Mouse (Mus musculus): ENCODE measurements around the gene Insrr. TPM values are rescaled to one million over a fixed set of nuclear protein-coding genes. Genes with fewer than 3 reads are reported as not detected.
A peak's percentile ranks its signal among the peaks of the same experiment; 100 is the strongest.

Gene Insrr
- polyA plus RNA-seq (2014; fragmentation: Nextera tagmentation; extraction: Ambion mirVana), result 0.12 and 0.26 TPM in 2 replicates

GRCm38 (mm10) chr3:87796736-87797334 is at the start of gene Insrr:
TSS of gene Insrr (plus strand) at chr3:87796951.
- H3K27ac ChIP-seq (replicated peaks; ENCODE audit: low read depth, low read length), result no peak within 1 kb of the TSS
- H3K9ac ChIP-seq (ENCODE audit: low read length), result 0 out of 2 replicates have a peak within 1 kb of the TSS, but pooled peaks have one; percentile 17
- H3K9me3 ChIP-seq (ENCODE audit: control insufficient read depth, low read length), result no peaks in the 10 kb centered on the region
- H3K4me1 ChIP-seq (ENCODE audit: control insufficient read depth, insufficient read depth, low read length), result peaks cover 4% of the 10 kb centered on the region; the same call in 1 of the 2 replicates
- H3K4me2 ChIP-seq (ENCODE audit: low read depth, severe bottlenecking), result peak within 1 kb of the TSS; percentile 56
- H3K4me3 ChIP-seq (ENCODE audit: low read depth, low read length), result peak within 1 kb of the TSS; percentile 20
- under 1% methylated on average over 29 of the region's 29 CpGs for WGBS
- no peaks in the 10 kb centered on the region for H3K36me3 ChIP-seq (ENCODE audit: control insufficient read depth, insufficient read depth, low read length)
- H3K27me3 ChIP-seq (ENCODE audit: control insufficient read depth, insufficient read depth, low read length), result peaks cover 87% of the 10 kb centered on the region
- DNase-seq (ENCODE audit: low spot score) (peak; percentile 63), ATAC-seq (ENCODE audit: insufficient number of reproducible peaks, low FRiP score, low TSS enrichment, low read depth) (no peak)

GRCm38 (mm10) chr3:87748431-87748830 is 48.3 kb upstream of the Insrr start, which contains the start of gene Lrrc71:
TSS of gene Lrrc71 (minus strand) at chr3:87748625.
- H3K4me3 ChIP-seq (ENCODE audit: low read depth, low read length), result no peak within 1 kb of the TSS
- 0 out of 2 replicates have a peak within 1 kb of the TSS, but pooled peaks have one; percentile 5 for H3K9ac ChIP-seq (ENCODE audit: low read length)
- H3K4me1 ChIP-seq (ENCODE audit: control insufficient read depth, insufficient read depth, low read length), result peaks cover 17% of the 10 kb centered on the region
- WGBS, result 44% methylated on average over 13 of the region's 13 CpGs
- ATAC-seq (ENCODE audit: insufficient number of reproducible peaks, low FRiP score, low TSS enrichment, low read depth), result no peak
- no peaks in the 10 kb centered on the region for H3K9me3 ChIP-seq (ENCODE audit: control insufficient read depth, low read length)
- DNase-seq (ENCODE audit: low spot score), result no peak
- H3K4me2 ChIP-seq (ENCODE audit: low read depth, severe bottlenecking), result no peak within 1 kb of the TSS
- H3K27ac ChIP-seq (replicated peaks; ENCODE audit: low read depth, low read length), result no peak within 1 kb of the TSS
- no peaks in the 10 kb centered on the region for H3K36me3 ChIP-seq (ENCODE audit: control insufficient read depth, insufficient read depth, low read length)
- H3K27me3 ChIP-seq (ENCODE audit: control insufficient read depth, insufficient read depth, low read length), result no peaks in the 10 kb centered on the region

- H3K4me3 ChIP-seq (ENCODE audit: low read depth, low read length), result no peak overlapping the region
- no peaks in the 10 kb centered on the region for H3K9me3 ChIP-seq (ENCODE audit: control insufficient read depth, low read length)
- H3K27ac ChIP-seq (replicated peaks; ENCODE audit: low read depth, low read length), result no peak overlapping the region
- WGBS, result 19% methylated on average over 5 of the region's 5 CpGs
- no peak overlapping the region for H3K9ac ChIP-seq (ENCODE audit: low read length)
- no peak for ATAC-seq (ENCODE audit: insufficient number of reproducible peaks, low FRiP score, low TSS enrichment, low read depth)
- peaks cover 17% of the 10 kb centered on the region for H3K4me1 ChIP-seq (ENCODE audit: control insufficient read depth, insufficient read depth, low read length)
- H3K27me3 ChIP-seq (ENCODE audit: control insufficient read depth, insufficient read depth, low read length), result no peaks in the 10 kb centered on the region
- H3K4me2 ChIP-seq (ENCODE audit: low read depth, severe bottlenecking), result no peak overlapping the region
- peak; percentile 58 for DNase-seq (ENCODE audit: low spot score)
- no peaks in the 10 kb centered on the region for H3K36me3 ChIP-seq (ENCODE audit: control insufficient read depth, insufficient read depth, low read length)
Observed at GRCm38 (mm10) chr3:87749036-87749435, 47.7 kb upstream of the Insrr start.

- ATAC-seq (ENCODE audit: insufficient number of reproducible peaks, low FRiP score, low TSS enrichment, low read depth) (no peak), DNase-seq (ENCODE audit: low spot score) (no peak)
- Histone ChIP-seq H3K27ac (replicated peaks; ENCODE audit: low read depth, low read length) (no peak overlapping the region), H3K9ac (ENCODE audit: low read length) (no peak overlapping the region), H3K27me3 (ENCODE audit: control insufficient read depth, insufficient read depth, low read length) (no peaks in the 10 kb centered on the region), H3K4me2 (ENCODE audit: low read depth, severe bottlenecking) (no peak overlapping the region), H3K9me3 (ENCODE audit: control insufficient read depth, low read length) (no peaks in the 10 kb centered on the region), H3K4me3 (ENCODE audit: low read depth, low read length) (no peak overlapping the region), H3K36me3 (ENCODE audit: control insufficient read depth, insufficient read depth, low read length) (no peaks in the 10 kb centered on the region), H3K4me1 (ENCODE audit: control insufficient read depth, insufficient read depth, low read length) (peaks cover 14% of the 10 kb centered on the region)
- WGBS, result 88% methylated on average over 12 of the region's 12 CpGs
Observed at GRCm38 (mm10) chr3:87749977-87750376, 46.8 kb upstream of the Insrr start.

- Histone ChIP-seq H3K4me3 (ENCODE audit: low read depth, low read length) (no peak overlapping the region), H3K9ac (ENCODE audit: low read length) (no peak overlapping the region; the same call in 1 of the 2 replicates), H3K4me1 (ENCODE audit: control insufficient read depth, insufficient read depth, low read length) (peaks cover 4% of the 10 kb centered on the region; the same call in 1 of the 2 replicates), H3K9me3 (ENCODE audit: control insufficient read depth, low read length) (no peaks in the 10 kb centered on the region), H3K36me3 (ENCODE audit: control insufficient read depth, insufficient read depth, low read length) (no peaks in the 10 kb centered on the region), H3K4me2 (ENCODE audit: low read depth, severe bottlenecking) (no peak overlapping the region), H3K27ac (replicated peaks; ENCODE audit: low read depth, low read length) (no peak overlapping the region), H3K27me3 (ENCODE audit: control insufficient read depth, insufficient read depth, low read length) (0 out of 2 replicates have a peak, but pooled peaks cover 2% of the 10 kb centered on the region)
- no peak for DNase-seq (ENCODE audit: low spot score)
- ATAC-seq (ENCODE audit: insufficient number of reproducible peaks, low FRiP score, low TSS enrichment, low read depth), result no peak
- WGBS, result 85% methylated on average over 3 of the region's 3 CpGs
Observed at GRCm38 (mm10) chr3:87752567-87752966, 44.2 kb upstream of the Insrr start.

- H3K9ac ChIP-seq (ENCODE audit: low read length), result no peak overlapping the region
- WGBS, result 81% methylated on average over 13 of the region's 13 CpGs
- H3K36me3 ChIP-seq (ENCODE audit: control insufficient read depth, insufficient read depth, low read length), result 0 out of 2 replicates have a peak, but pooled peaks cover 2% of the 10 kb centered on the region
- H3K4me3 ChIP-seq (ENCODE audit: low read depth, low read length), result no peak overlapping the region
- ATAC-seq (ENCODE audit: insufficient number of reproducible peaks, low FRiP score, low TSS enrichment, low read depth) (no peak), DNase-seq (ENCODE audit: low spot score) (no peak)
- 0 out of 2 replicates have a peak, but pooled peaks cover 2% of the 10 kb centered on the region for H3K27me3 ChIP-seq (ENCODE audit: control insufficient read depth, insufficient read depth, low read length)
- no peak overlapping the region for H3K27ac ChIP-seq (replicated peaks; ENCODE audit: low read depth, low read length)
- H3K4me2 ChIP-seq (ENCODE audit: low read depth, severe bottlenecking), result no peak overlapping the region
- H3K9me3 ChIP-seq (ENCODE audit: control insufficient read depth, low read length), result no peaks in the 10 kb centered on the region
- H3K4me1 ChIP-seq (ENCODE audit: control insufficient read depth, insufficient read depth, low read length), result peaks cover 2% of the 10 kb centered on the region; the same call in 1 of the 2 replicates
Observed at GRCm38 (mm10) chr3:87753829-87754228, 42.9 kb upstream of the Insrr start.

GRCm38 (mm10) chr3:87755964-87756363 is 40.8 kb upstream of the Insrr start:
- WGBS, result 5% methylated on average over 24 of the region's 24 CpGs
- Histone ChIP-seq H3K27me3 (ENCODE audit: control insufficient read depth, insufficient read depth, low read length) (0 out of 2 replicates have a peak, but pooled peaks cover 2% of the 10 kb centered on the region), H3K4me1 (ENCODE audit: control insufficient read depth, insufficient read depth, low read length) (peaks cover 8% of the 10 kb centered on the region; the same call in 1 of the 2 replicates), H3K9me3 (ENCODE audit: control insufficient read depth, low read length) (no peaks in the 10 kb centered on the region), H3K4me3 (ENCODE audit: low read depth, low read length) (0 out of 2 replicates have a peak overlapping the region, but pooled peaks have one; percentile 1), H3K36me3 (ENCODE audit: control insufficient read depth, insufficient read depth, low read length) (0 out of 2 replicates have a peak, but pooled peaks cover 2% of the 10 kb centered on the region), H3K27ac (replicated peaks; ENCODE audit: low read depth, low read length) (no peak overlapping the region), H3K4me2 (ENCODE audit: low read depth, severe bottlenecking) (peak overlapping the region; percentile 29; the same call in 1 of the 2 replicates), H3K9ac (ENCODE audit: low read length) (peak overlapping the region; percentile 43; the same call in 1 of the 2 replicates)
- peak; percentile 77 for ATAC-seq (ENCODE audit: insufficient number of reproducible peaks, low FRiP score, low TSS enrichment, low read depth)
- peak; percentile 93 for DNase-seq (ENCODE audit: low spot score)

GRCm38 (mm10) chr3:87756488-87756887 is 40.3 kb upstream of the Insrr start:
- 49% methylated on average over 20 of the region's 20 CpGs for WGBS
- H3K36me3 ChIP-seq (ENCODE audit: control insufficient read depth, insufficient read depth, low read length), result 0 out of 2 replicates have a peak, but pooled peaks cover 2% of the 10 kb centered on the region
- H3K9ac ChIP-seq (ENCODE audit: low read length), result no peak overlapping the region
- H3K4me3 ChIP-seq (ENCODE audit: low read depth, low read length), result no peak overlapping the region
- DNase-seq (ENCODE audit: low spot score) (no peak), ATAC-seq (ENCODE audit: insufficient number of reproducible peaks, low FRiP score, low TSS enrichment, low read depth) (peak; percentile 28; the same call in 1 of the 2 replicates)
- no peaks in the 10 kb centered on the region for H3K9me3 ChIP-seq (ENCODE audit: control insufficient read depth, low read length)
- H3K27ac ChIP-seq (replicated peaks; ENCODE audit: low read depth, low read length), result no peak overlapping the region
- H3K4me1 ChIP-seq (ENCODE audit: control insufficient read depth, insufficient read depth, low read length), result peaks cover 12% of the 10 kb centered on the region
- 0 out of 2 replicates have a peak, but pooled peaks cover 2% of the 10 kb centered on the region for H3K27me3 ChIP-seq (ENCODE audit: control insufficient read depth, insufficient read depth, low read length)
- no peak overlapping the region for H3K4me2 ChIP-seq (ENCODE audit: low read depth, severe bottlenecking)
